Mouse (Mus musculus) myocyte (in vitro differentiated cells): Measurements from ENCODE around the gene Clrn3.

Experiments used
- E2F4 ChIP-seq: IDR thresholded peaks from one replicate; pipeline ENCODE4 v1.6.1; 2011; ENCODE audit warnings: mild to moderate bottlenecking, control low read depth, moderate library complexity; ENCODE audit not compliant: insufficient read depth
- MAX ChIP-seq: IDR thresholded peaks from one replicate; pipeline ENCODE4 v1.6.1; 2011; ENCODE audit warnings: low read depth, mild to moderate bottlenecking, control low read depth
- MYOG ChIP-seq, 3 experiments: IDR thresholded peaks; one replicate each; pipeline ENCODE4 v1.6.1; 2011; ENCODE audit warnings: control low read depth in 2 of 3, low read depth in 2 of 3, mild to moderate bottlenecking in 2 of 3; ENCODE audit not compliant: insufficient read length in 2 of 3, control insufficient read depth in 1 of 3, insufficient read depth in 1 of 3
- POLR2A ChIP-seq: IDR thresholded peaks from one replicate; pipeline ENCODE4 v1.6.1; 2011; ENCODE audit warnings: low read depth, mild to moderate bottlenecking, control low read depth, moderate library complexity; ENCODE audit not compliant: insufficient read length
- TCF12 ChIP-seq: IDR thresholded peaks from one replicate; pipeline ENCODE4 v1.6.1; 2011; ENCODE audit warnings: mild to moderate bottlenecking, control low read depth; ENCODE audit not compliant: poor library complexity, insufficient read depth, severe bottlenecking
- USF1 ChIP-seq: IDR thresholded peaks from one replicate; pipeline ENCODE4 v1.6.1; 2011; ENCODE audit warnings: low read depth, mild to moderate bottlenecking, control low read depth, moderate library complexity

DNA sequence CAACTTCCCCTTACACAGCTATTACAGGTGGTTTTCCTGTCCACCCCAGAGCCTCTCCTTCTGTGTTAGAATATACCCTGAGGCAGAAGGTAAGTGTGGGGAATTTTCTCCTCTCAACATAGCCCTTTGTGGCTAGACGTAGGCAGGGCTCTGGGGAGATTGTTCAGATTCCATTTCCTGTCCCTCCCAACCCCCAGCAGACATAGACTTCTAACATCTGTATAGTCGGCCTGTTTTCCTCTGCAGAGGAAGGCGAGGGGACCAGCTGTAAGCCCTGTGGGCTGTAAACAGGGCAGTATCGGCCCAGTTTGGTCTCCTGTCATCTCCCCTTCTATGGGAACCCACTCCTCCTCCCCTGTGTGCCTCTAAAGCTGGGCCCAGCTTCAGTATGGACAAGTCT, 11.3 kb downstream of the Clrn3 start:
- TF ChIP-seq POLR2A (no peak), MAX (no peak), USF1 (no peak), TCF12 (no peak), E2F4 (no peak), MYOG (IDR thresholded peaks at IDR 0.05; ENCODE audit: control insufficient read depth in 1 of 3, insufficient read depth in 1 of 3, insufficient read length in 2 of 3, low read depth in 2 of 3) (no peak)
